Mouse (Mus musculus) 416B (cell line): ENCODE measurements at regions not wholly inside any gene's neighbourhood (a gene's known extent, or its start where the extent isn't known, plus 50 kb on each side); places are given as distances from the start of the nearest gene placed in this dataset.

Source experiments
- DNase-seq: peaks from one replicate; pipeline ENCODE4 v3.0.0; 2011; ENCODE audit warnings: low read depth

DNA sequence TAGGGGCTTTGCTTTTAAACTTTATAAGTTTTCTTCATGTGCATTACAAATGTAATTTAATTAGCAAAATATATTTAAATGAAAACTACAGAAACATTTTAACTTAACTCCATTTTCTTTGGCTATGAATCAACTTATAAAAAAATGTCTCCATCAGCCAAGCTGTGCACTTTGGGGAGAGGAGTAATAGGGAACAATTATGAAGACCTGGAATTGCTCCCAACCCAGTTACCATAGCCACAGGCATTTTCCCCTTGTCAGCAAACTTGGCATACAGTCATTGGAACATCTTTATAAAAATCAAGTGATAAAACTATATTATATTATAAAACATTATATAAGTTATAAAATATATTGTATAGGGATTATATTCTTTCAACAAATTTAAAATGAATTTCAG, 65.0 kb downstream of the Atxn7l3b start:
- no peak for DNase-seq

DNA sequence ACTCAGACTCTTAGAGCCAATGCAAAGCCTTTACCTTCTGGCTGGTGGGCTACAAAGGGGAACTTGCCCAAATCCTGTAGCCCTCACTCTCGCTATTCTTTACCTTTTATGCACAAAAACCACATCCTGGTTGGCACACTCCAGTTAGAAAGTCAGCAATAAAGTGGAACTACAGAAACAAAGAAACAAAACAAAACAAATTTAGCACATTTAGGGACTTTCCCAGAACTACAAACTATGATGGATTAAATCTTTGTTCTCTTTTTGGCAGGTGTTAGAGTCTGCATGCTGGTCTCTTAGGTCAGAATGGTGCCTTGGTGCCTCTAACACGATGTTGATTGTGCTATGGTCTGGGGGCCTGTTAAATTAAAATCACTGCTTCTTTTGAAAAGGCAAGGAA, 65.4 kb downstream of the Atxn7l3b start:
- DNase-seq, result no peak

DNA sequence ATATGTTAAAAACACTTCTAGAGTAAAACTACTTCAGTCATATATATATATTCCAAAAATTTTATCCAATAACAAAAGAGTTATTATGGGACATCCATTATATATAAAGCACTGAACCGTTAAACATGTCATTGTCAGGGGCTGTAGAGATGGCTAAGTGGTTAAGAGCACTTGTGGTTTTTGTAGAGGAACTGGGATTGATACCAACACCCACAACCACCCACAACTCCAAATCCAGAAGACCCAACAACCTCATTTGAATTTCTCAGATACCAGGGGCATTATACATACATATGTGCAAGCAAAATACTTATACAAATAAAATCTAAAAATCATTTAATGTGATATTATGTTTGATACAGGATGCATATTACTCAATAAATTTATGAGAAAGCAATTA, 76.8 kb downstream of the Atxn7l3b start:
- DNase-seq, result no peak

DNA sequence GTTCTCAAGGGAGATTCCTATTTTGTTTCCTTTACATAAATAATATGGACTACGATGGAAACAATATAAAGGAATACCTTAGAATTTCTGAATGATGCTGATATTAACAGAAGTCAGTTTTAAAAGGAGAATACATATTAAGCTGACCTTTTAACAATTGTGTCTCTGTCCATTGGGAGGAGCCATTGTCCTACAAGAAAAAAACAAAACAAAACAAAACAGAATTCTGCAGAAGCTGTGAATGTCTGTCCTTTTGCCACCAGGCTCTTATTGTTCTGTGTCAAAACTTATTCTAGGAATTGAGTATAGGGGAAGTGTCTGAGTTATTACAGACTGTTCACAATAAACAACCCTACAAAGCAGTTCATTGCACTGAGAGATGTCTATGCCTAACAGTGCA, 82.6 kb downstream of the Atxn7l3b start:
- peak; percentile 19 for DNase-seq

DNA sequence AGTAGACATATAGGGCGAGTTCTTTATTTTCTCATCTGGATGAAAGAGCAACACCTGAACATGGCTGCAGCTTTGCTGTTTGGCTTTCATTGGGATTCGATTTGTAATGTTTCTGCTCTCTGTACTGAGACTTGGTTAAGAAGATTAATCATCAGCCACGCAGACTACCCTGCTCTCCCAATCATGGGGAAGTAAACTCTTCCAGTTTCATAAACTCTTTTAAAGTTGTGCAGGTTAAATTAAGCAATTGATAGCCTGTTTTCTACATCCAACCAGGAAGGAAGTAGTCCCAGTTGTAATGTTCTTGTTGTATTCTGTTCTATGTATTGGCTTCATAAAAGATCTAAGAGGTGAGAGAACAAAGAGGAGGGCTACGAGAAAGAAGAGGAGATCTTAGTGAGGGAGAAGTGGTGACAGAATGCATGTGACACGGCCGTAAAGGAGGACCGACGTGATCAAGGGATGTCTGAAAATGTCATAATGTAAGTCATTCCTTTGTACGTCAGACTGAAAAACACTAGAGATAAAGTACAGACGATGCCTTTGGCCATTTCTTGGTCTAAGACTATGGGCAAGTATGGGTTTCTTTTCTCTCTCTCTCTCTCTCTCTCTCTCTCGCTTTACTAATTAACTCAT, 91.3 kb downstream of the Atxn7l3b start:
- DNase-seq, result no peak

DNA sequence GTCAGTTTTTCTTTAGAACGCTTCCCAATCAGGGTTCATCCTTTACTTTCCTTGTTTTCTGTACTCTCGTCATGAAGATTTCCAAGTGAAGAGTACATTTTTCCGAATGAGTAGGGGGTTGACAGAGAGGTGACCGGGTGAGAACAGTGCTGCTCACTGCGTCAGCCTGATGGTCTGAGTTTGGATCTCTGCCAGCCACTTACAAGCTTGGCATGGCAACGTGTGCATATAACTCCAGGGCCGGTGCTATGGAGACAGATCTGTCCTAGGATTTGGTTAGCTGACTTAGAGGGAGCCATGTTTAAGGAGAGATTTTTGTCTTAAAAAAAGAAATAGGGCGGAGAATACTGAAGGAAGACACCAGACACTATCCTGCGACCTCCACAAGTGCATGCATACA, 92.8 kb downstream of the Atxn7l3b start:
- no peak for DNase-seq

DNA sequence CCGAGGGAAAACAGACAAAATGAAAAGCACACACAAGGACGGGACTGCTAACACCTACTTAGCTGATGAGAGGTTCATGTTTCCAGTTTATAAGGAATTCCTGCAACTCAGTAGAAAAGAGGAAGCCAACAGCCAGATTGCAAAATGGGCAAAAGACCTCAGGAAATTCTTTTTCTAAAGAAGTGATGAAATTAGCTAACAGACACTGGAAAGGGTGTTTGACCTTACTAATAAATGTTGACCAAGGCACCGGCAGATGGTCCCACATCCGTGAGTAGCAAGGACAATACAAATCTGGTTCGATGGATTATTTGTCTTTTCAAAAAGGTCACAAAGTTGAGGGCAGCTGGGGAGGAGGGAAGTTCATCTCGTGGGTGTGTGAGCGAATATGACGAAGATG, 93.3 kb downstream of the Atxn7l3b start:
- peak; percentile 51 for DNase-seq

DNA sequence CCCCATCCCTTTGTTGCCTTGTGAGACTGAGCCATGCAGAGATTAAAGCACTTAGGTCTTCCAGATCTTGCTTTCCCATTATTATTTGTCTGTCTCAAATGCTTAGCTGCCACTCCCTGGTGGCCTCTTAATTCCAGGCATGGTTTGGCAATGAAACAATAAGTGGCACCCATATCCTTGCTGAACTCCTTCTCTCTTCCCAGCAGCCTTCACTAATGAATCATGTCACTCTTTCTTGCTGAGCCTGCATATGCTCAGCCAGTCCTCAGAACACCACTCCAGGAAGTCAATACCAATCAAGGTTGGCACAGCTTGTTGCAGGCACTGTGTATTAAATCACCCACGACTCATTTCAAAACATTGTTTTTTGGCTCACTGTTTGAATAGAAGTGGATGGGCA, 118.6 kb downstream of the Atxn7l3b start:
- no peak for DNase-seq

DNA sequence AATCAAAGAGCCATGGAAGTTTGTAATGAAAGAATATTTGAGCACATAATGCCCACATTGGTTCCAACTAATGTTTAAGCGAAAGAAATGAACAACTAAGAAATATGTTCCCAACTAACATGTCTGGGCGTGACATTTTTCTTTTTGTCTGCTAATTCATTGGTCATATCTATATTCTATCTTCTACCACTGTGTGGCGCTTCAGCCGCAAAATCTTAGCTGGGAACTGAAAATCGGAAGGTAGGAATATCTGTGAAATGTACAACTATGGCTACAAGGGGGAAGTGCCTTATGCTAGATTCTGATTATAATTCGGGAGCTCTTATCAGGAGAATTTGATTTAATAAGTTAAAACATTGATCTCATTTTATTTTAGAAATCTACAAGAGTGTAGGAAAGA, 125.2 kb downstream of the Atxn7l3b start:
- peak; percentile 35 for DNase-seq

DNA sequence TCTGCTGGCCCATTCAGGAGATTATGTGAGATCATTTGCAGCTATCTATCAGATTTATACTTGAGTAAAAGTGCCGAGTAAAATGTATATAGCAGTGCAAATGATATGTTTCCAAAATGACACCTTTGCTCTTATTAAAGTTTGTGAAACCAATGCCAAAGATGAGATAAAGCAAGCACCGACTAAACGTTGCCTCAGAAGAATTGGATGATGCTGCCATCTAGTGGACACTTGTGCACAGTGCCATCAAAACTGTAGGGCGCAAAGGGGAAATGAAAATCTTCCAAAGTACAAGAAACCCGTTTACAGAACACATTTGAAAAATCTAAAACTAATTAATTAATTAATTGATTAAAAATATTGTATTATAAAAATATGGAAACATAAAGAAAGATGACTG, 127.2 kb downstream of the Atxn7l3b start:
- DNase-seq, result peak; percentile 66

DNA sequence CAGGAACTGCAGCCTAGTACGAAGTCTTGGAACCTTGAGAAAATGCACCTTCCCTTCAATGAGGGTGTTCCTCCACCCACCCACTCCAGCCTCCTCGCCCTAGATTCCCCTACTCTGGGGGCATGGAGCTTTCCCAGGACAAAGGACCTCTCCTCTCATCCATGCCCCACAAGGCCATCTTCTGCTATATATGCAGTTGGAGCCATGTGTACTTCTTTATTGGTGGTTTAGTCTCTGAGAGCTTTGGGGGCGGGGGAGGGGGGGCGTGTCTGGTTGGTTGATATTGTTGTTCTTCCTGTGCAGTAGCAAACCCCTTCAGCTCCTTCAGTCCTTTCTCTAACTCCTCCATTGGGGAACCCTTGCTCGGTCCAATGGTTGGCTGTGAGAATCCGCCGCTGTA, 130.2 kb downstream of the Atxn7l3b start:
- DNase-seq, result no peak

DNA sequence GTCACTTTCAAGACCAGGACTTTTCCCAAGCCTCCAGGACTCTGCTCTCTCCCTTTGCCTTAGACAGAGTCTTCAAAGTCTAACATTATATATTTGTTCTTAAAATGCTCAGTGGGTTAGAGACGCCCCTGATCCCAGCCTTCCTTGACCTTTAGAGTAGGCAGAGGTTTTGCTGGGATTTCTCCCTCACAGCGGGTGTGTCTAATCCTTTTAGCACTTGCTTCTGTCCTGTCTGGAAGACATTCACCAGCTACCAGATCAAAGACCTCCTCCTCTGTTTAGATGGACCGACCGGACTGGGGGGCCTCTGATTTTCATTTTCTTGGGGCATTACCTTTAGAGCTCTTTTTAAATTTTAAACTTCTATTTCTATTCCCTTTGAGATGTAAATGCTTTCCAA, 130.7 kb downstream of the Atxn7l3b start:
- no peak for DNase-seq

DNA sequence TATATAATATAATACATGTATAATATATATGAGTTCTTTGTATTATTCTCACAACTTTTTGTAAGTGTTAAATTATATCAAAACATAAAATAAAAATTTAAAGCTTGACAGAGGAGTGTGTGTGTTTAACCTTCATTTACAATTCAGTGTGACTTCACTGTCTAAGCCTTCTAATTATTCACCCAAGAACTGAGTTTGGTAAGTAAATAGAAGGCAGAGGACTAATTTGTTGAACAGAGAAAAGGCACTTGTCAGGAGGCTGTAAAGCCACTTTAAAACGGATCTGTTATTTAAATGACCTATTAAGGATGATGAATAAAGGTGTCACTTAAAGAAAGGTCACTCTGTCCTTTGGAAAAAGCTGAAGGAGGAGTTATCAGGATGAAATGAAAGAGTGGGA, 132.9 kb downstream of the Atxn7l3b start:
- DNase-seq, result no peak

DNA sequence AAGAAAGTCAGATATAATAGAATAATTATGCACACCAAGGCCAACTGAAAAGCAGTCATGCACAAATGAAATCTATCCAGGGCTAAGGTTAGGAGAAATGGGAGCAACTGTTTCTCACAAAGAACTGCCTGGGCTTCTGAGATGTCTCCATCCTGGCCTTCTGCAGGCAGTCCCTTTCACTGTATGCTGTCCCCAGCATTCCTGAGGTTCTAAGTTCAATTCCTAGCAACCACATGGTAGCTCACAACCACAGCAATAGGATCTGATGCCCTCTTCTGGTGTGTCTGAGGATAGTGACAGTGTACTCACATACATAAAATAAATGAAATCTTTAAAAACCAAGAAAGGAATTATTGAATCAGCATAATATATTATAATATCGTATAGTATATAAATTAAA, 133.3 kb downstream of the Atxn7l3b start:
- DNase-seq, result no peak

DNA sequence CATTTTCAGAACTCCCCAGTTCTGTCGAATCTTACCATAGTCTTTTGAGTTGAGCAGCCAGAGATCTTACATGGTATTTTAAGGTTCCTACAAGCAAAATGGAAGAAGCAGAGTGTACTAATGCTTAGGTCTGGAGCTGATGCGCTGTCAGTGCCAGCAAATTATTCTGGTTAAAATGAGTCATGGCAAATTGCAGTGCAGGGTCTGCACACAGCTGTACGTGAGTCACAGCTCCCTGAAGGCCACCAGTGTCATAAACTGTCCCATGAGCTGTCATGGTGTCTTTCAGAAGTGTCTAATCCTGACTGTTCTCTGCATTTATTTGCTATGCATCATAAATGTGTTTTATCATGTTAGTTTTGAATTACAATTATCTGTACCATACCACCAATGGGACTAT, 140.6 kb downstream of the Atxn7l3b start:
- no peak for DNase-seq

DNA sequence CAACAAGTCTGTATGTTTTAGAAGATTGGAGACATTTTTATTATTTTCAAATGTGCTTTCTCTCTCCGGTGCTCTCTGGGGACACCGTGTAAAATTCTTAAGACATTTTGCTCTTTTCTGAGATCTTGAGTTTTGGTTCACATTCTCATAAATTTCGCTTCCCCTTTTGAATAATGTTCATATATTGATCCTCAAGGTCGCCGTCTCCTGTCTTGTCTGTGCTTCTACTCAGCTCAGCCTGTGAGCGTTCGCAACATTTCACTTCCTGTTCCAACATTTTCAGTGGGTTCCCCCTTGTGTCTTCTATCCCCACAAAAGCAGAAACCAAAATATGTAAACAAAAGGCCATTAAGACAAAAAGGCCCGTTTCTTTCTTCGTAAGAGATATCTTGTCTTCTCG, 154.5 kb downstream of the Atxn7l3b start:
- no peak for DNase-seq

DNA sequence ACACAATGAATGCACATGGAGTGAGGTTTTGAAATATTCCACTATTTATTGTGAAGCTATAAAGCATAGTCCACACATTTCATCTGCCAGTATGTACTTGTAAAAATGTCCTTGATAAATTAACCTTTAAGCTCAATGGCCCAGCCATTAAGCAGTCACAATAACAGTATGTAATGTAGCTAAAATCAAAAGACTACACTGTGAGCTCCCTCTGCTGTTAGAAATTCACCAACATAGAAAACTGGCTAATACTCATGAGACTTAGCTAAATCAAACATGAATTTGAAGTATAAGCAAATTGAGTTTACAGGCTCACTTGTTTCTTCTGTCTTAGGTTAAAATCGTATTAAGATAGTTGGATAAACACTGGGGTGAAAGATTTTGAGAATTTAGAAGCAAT, 182.1 kb downstream of the Atxn7l3b start:
- DNase-seq, result peak; percentile 14

DNA sequence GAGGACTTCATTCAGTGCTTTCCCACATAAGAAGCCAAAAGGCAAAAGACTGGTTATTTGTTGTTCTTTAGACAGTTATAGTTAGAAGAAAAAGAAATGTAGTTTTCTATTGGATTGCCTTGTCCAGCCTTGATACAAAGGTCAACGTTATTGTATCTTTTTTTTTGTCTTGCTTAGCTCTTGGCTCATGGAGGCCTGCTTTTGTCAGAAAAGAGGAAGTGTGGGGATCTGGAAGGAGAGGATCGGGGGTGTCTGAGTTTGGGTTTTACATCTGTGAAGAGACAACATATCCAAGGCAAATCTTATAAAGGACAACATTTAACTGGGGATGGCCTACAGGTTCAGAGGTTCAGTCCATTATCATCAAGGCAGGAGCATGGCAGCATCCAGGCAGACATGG, 185.3 kb downstream of the Atxn7l3b start:
- no peak for DNase-seq

DNA sequence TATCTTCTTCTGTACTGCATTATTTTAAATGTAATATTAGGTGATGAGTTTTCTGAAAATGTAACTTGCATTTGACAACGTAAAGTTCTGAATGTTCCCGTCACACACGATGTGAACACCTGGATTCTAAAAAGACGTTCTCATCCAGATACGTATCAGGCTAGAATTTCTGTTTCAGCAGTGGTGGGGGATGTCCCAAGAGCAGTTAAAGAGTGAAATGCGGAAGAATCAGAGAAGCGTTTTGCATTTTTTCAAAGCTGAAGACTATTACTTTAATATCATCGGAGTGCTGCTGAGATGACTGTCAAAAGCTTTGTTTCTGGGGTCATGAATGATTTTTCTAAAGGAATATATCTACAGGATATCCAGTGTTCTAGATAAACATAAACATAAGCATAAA, 186.7 kb downstream of the Atxn7l3b start:
- DNase-seq, result no peak
